Mouse (Mus musculus) bone marrow, adult 2 months (tissue): ENCODE measurements around the gene Nfe2l1.

Experiments used
- CTCF ChIP-seq: fragments of 200-500 bp; IDR thresholded peaks from 2 replicates; pipeline ENCODE4 v1.5.1; 2011; ENCODE audit warnings: low read length, control low read depth; ENCODE audit not compliant: control insufficient read depth, insufficient read depth
- POLR2A ChIP-seq: fragments of 200-500 bp; IDR thresholded peaks from 2 replicates; pipeline ENCODE4 v1.6.1; 2011; ENCODE audit warnings: low read depth, mild to moderate bottlenecking, control low read depth, low read length, borderline replicate concordance; ENCODE audit not compliant: control insufficient read depth

DNA sequence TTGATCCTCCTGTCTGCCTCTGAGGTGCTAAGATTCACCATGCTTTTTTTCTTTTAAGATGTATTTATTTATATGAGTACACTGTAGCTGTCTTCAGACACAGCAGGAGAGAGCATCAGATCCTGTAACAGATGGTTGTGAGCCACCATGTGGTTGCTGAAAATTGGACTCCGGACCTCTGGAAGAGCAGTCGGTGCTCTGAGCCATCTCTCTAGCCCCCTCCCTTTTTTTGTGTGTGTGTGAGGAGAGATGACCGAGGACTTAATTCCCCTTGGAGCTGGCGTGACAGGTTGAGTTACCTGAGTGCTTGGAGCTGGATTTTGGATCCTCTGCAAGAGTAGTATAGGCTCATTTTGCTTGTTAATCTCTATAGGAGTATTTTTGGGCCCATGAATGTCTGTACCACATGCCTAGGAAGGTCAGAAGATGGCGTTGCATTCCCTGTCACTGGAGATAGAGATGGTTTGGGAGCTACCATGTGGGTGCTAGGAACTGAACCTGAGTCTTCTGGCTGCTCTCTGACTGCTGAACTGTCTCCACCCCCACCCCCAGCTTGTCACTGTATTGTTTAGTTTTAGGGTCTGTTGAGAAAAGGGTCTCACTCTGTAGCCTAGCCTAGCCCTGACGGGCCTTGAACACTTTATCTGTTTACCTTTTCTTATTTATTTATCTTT lies 20.1 kb downstream of the Nfe2l1 start:
- TF ChIP-seq POLR2A (no peak), CTCF (no peak)
